Mouse (Mus musculus) ES-Bruce4 (cell line): Measurements from ENCODE around the gene Obsl1.

Experiments used
- CTCF ChIP-seq: IDR thresholded peaks from one replicate; pipeline ENCODE4 v1.8.1; 2011; ENCODE audit warnings: low read depth, low read length
- EP300 ChIP-seq: IDR thresholded peaks from 2 replicates; pipeline ENCODE4 v1.6.1; 2011; ENCODE audit warnings: low read depth, low read length; ENCODE audit not compliant: insufficient read depth
- POLR2A ChIP-seq: IDR thresholded peaks from one replicate; pipeline ENCODE4 v1.8.1; 2011; ENCODE audit warnings: low read length; ENCODE audit not compliant: insufficient read depth

GRCm38 (mm10) chr1:75435475-75436328 is 70.5 kb downstream of the Obsl1 start, which contains the start of gene Gmppa:
- TF ChIP-seq POLR2A (peak; percentile 83), CTCF (no peak), EP300 (no peak)
